Mouse (Mus musculus) intestine, postnatal 0 days (tissue): ENCODE measurements around the gene Acer3. TPM values are rescaled to one million over a fixed set of nuclear protein-coding genes. Genes with fewer than 3 reads are reported as not detected.

ENCODE experiments used
- ATAC-seq: fragments of 200-750 bp; cut with Nextera tagmentation; 2 replicates; pipeline ENCODE4 v1.8.0; 2017; ENCODE audit warnings: mild to moderate bottlenecking, moderate TSS enrichment, moderate library complexity
- H3K27ac ChIP-seq: fragments of 300-500 bp; sonication (generic); 2 replicates; pipeline ENCODE4 v1.5.1; 2014; ENCODE audit warnings: mild to moderate bottlenecking, low read depth, low read length, moderate library complexity
- H3K27me3 ChIP-seq: fragments of 300-500 bp; sonication (generic); replicated peaks from 2 replicates; pipeline ENCODE4 v1.6.1; 2014; ENCODE audit warnings: low read length, mixed read lengths; ENCODE audit not compliant: control insufficient read depth, insufficient read depth
- H3K36me3 ChIP-seq: fragments of 300-500 bp; sonication (generic); 2 replicates; pipeline ENCODE4 v1.6.1; 2014; ENCODE audit warnings: mild to moderate bottlenecking, moderate library complexity; ENCODE audit not compliant: control insufficient read depth, insufficient read depth
- H3K4me1 ChIP-seq: fragments of 300-500 bp; sonication (generic); replicated peaks from 2 replicates; pipeline ENCODE4 v1.6.1; 2014; ENCODE audit warnings: antibody characterized with exemption, low read length, mixed read lengths; ENCODE audit not compliant: control insufficient read depth, insufficient read depth
- H3K4me2 ChIP-seq: fragments of 300-500 bp; sonication (generic); replicated peaks from 2 replicates; pipeline ENCODE4 v1.6.1; 2014; ENCODE audit warnings: low read depth, mild to moderate bottlenecking, moderate library complexity
- H3K4me3 ChIP-seq: fragments of 300-500 bp; sonication (generic); 2 replicates; pipeline ENCODE4 v1.5.1; 2014; ENCODE audit warnings: low read depth, low read length
- H3K9ac ChIP-seq: fragments of 300-500 bp; sonication (generic); 2 replicates; pipeline ENCODE4 v1.6.1; 2014; ENCODE audit warnings: mild to moderate bottlenecking, low read depth, low read length
- H3K9me3 ChIP-seq: fragments of 300-500 bp; sonication (generic); 2 replicates; pipeline ENCODE4 v1.6.1; 2016; ENCODE audit warnings: mixed run types; ENCODE audit not compliant: control insufficient read depth
- CTCF ChIP-seq: sonication (generic); IDR thresholded peaks from 2 replicates; pipeline ENCODE4 v1.5.1; 2016; ENCODE audit warnings: low read depth, mild to moderate bottlenecking, control low read depth, antibody characterized with exemption, moderate library complexity
- WGBS: fragments of 180-500 bp; shearing (Covaris S2); extraction: QIAGEN DNeasy Blood & Tissue Kit; methylation state at CpG from one replicate; pipeline ENCODE4 v1.1.7; 2014; 5-methylcytosine and 5-hydroxymethylcytosine counted together
- polyA plus RNA-seq: library from polyadenylated mRNA; unstranded; fragments of >200 nt; fragmentation: Nextera tagmentation; extraction: Ambion mirVana; gene quantifications from 2 replicates; pipeline ENCODE4 v1.2.1, GENCODE M21; 2015

Acer3 gene
- polyA plus RNA-seq, 1 experiment from 2014 or later: 9.7 TPM

DNA sequence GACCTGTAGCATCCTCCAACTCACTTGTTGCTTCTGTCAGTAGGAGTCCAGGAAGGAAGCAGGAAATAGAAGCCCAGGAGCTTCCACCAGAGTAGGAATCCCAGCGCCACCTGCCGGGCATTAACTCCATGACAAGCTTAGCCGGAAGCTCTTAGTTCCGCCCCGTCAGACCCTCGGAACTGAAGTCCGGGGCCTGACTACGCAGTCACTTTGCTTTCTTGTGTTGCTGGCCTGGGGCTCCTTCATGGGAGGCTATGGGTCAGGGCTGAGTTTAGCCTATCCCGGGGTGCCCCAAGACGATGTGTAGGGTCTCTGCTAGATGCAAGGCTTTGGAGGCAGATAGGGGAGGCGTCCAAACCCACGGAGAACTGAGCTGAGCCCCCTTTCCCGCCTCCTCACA lies 20.5 kb upstream of the Acer3 start:
- peak overlapping the region; percentile 44 for H3K4me3 ChIP-seq
- peak; percentile 53 for ATAC-seq
- H3K27ac ChIP-seq: no peak overlapping the region
- no peaks in the 10 kb centered on the region; the same call in 1 of the 2 replicates for H3K27me3 ChIP-seq
- H3K9me3 ChIP-seq: no peaks in the 10 kb centered on the region
- peak overlapping the region; percentile 50 for H3K9ac ChIP-seq
- peak; percentile 96 for TF ChIP-seq CTCF
- no peaks in the 10 kb centered on the region for H3K4me1 ChIP-seq
- WGBS: 5% methylated on average over 13 of the region's 13 CpGs
- no peaks in the 10 kb centered on the region for H3K36me3 ChIP-seq
- H3K4me2 ChIP-seq: peak overlapping the region; percentile 86

GRCm38 (mm10) chr7:98340343-98340742 lies 19.3 kb upstream of the Acer3 start:
- no peak for ATAC-seq
- 55% methylated on average over 5 of the region's 5 CpGs for WGBS

DNA sequence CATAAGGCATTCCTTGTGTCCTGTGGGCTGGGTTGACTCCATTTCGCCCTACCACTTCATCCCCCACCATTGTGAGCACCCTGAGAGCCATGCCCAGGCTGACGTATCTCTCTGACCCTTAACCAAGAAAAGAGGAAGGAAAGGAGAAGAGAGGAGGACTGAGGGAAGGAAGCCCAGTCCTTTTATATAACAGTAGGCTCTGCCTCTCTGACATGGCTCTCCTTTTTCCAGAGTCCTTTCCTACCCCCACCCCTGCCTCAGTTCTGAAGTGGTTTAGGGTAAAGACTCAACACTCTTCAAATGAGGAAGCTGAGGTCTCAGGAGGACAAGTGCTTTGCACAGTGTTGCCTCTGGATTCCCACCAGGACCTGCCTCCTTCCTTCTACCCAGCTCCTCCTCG lies 13.0 kb upstream of the Acer3 start:
- TF ChIP-seq CTCF: no peak
- no peak overlapping the region for H3K27ac ChIP-seq
- H3K4me3 ChIP-seq: no peak overlapping the region
- no peaks in the 10 kb centered on the region for H3K4me1 ChIP-seq
- H3K9me3 ChIP-seq: no peaks in the 10 kb centered on the region
- 71% methylated on average over 3 of the region's 3 CpGs for WGBS
- H3K9ac ChIP-seq: no peak overlapping the region
- H3K27me3 ChIP-seq: no peaks in the 10 kb centered on the region
- no peaks in the 10 kb centered on the region for H3K36me3 ChIP-seq
- no peak overlapping the region for H3K4me2 ChIP-seq
- ATAC-seq: no peak

More at GRCm38 (mm10) chr7:98340343-98340742, 19.3 kb upstream of the Acer3 start:
- Histone ChIP-seq H3K4me2 (no peak overlapping the region), H3K9ac (no peak overlapping the region), H3K27ac (no peak overlapping the region), H3K27me3 (no peaks in the 10 kb centered on the region; the same call in 1 of the 2 replicates), H3K9me3 (no peaks in the 10 kb centered on the region), H3K4me3 (no peak overlapping the region), H3K4me1 (no peaks in the 10 kb centered on the region), H3K36me3 (no peaks in the 10 kb centered on the region)
- no peak for TF ChIP-seq CTCF

DNA sequence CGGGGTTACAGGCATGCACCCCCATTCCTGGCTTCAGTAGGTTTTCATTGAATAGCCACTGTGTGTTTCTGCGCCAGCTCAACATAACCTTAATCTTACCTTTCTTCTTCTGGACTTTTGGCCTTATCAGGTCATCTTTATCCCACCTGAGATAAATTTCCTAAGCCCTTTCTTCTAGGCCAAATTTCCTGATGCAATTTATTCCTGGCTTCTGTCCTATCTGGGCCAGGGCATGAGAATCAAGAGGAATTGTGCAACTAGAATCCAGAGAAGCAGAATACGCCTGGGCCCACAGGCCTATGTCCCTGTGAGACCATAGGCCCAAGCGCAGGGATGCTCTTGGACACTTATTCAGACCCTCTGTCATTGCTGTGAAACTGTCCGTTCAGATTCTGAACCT lies 12.5 kb upstream of the Acer3 start:
- Histone ChIP-seq H3K4me2 (no peak overlapping the region), H3K36me3 (no peaks in the 10 kb centered on the region), H3K27me3 (no peaks in the 10 kb centered on the region), H3K9ac (no peak overlapping the region), H3K4me3 (no peak overlapping the region), H3K9me3 (no peaks in the 10 kb centered on the region), H3K4me1 (no peaks in the 10 kb centered on the region), H3K27ac (no peak overlapping the region)
- ATAC-seq: no peak
- WGBS: 96% methylated on average over 5 of the region's 5 CpGs
- TF ChIP-seq CTCF: no peak

GRCm38 (mm10) chr7:98332678-98333397 lies 11.8 kb upstream of the Acer3 start:
- H3K27ac ChIP-seq: no peak overlapping the region
- no peak for ATAC-seq
- no peaks in the 10 kb centered on the region for H3K4me1 ChIP-seq
- WGBS: 64% methylated on average over 5 of the region's 5 CpGs
- TF ChIP-seq CTCF: no peak
- H3K9me3 ChIP-seq: no peaks in the 10 kb centered on the region
- H3K27me3 ChIP-seq: no peaks in the 10 kb centered on the region
- no peak overlapping the region for H3K4me2 ChIP-seq
- no peak overlapping the region for H3K4me3 ChIP-seq
- no peak overlapping the region for H3K9ac ChIP-seq
- no peaks in the 10 kb centered on the region for H3K36me3 ChIP-seq

DNA sequence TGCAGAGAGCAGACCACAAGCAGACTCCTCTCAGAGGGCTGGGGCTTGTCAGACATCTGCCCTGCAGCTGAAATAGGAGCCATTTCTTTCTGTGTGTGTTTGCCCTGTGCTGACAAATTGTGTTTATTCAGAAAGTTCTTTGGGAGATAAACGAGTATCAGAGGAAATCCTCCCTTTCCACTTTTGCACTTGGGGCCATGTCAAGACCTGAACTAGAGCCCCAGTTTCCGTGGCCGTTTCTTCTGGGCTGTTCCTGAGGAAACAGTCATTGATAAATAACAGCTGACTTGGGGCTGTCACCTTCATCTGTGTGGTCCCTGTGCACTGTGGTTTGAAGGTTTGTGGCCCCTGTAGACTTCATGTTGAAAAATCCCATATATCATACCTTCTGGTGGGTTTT lies 10.9 kb upstream of the Acer3 start:
- Histone ChIP-seq H3K27ac (no peak overlapping the region), H3K4me2 (no peak overlapping the region), H3K9ac (no peak overlapping the region), H3K4me1 (no peaks in the 10 kb centered on the region), H3K9me3 (no peaks in the 10 kb centered on the region), H3K27me3 (no peaks in the 10 kb centered on the region), H3K36me3 (no peaks in the 10 kb centered on the region), H3K4me3 (no peak overlapping the region)
- no peak for TF ChIP-seq CTCF
- no peak for ATAC-seq
- 19% methylated on average over 3 of the region's 3 CpGs for WGBS
